Mouse (Mus musculus): ENCODE data around the gene Pln.

Gene Pln

GRCm38 (mm10) chr10:53367265-53367664, 29.8 kb downstream of the Pln start:
- no peak for DNase-seq (ENCODE audit: low spot score)

GRCm38 (mm10) chr10:53373885-53374578, 36.6 kb downstream of the Pln start:
- DNase-seq (ENCODE audit: low spot score) = no peak

GRCm38 (mm10) chr10:53377096-53377495, 39.6 kb downstream of the Pln start:
- no peak for DNase-seq (ENCODE audit: low spot score)

- no peak for DNase-seq (ENCODE audit: low spot score)
Observed at GRCm38 (mm10) chr10:53378296-53378695, 40.8 kb downstream of the Pln start.

GRCm38 (mm10) chr10:53378981-53379708, 41.7 kb downstream of the Pln start:
- DNase-seq (ENCODE audit: low spot score) = no peak

GRCm38 (mm10) chr10:53379709-53380106, 42.2 kb downstream of the Pln start, which contains the start of gene Cep85l:
Gene Cep85l (minus strand): TSS chr10:53379947.
- peak; percentile 86 for DNase-seq (ENCODE audit: low spot score)

- no peak for DNase-seq (ENCODE audit: low spot score)
Observed at GRCm38 (mm10) chr10:53382696-53383365, 45.4 kb downstream of the Pln start.

GRCm38 (mm10) chr10:53384896-53385295, 47.4 kb downstream of the Pln start:
- no peak for DNase-seq (ENCODE audit: low spot score)

- no peak for DNase-seq (ENCODE audit: low spot score)
Observed at GRCm38 (mm10) chr10:53385438-53385837, 48.0 kb downstream of the Pln start.

- DNase-seq (ENCODE audit: low spot score) = no peak
Observed at GRCm38 (mm10) chr10:53388227-53388920, 50.9 kb downstream of the Pln start.

- DNase-seq (ENCODE audit: low spot score) = no peak
Observed at GRCm38 (mm10) chr10:53394923-53395629, 57.6 kb downstream of the Pln start.

All from testis, postnatal 14 days (tissue).